Mouse (Mus musculus) ES-E14 (cell line): ENCODE results near the gene Mff.

Experiments
- HCFC1 ChIP-seq: IDR thresholded peaks from 2 replicates; pipeline ENCODE4 v1.6.1; 2012; ENCODE audit warnings: low read length, inconsistent platforms, borderline replicate concordance; ENCODE audit not compliant: insufficient read depth
- MAFK ChIP-seq: IDR thresholded peaks from 2 replicates; pipeline ENCODE4 v1.6.1; 2014; ENCODE audit warnings: mild to moderate bottlenecking, low read depth, low read length, inconsistent platforms; ENCODE audit not compliant: insufficient read depth
- ZC3H11A ChIP-seq: IDR thresholded peaks from 2 replicates; pipeline ENCODE4 v1.6.1; 2012; ENCODE audit warnings: low read depth, mild to moderate bottlenecking, inconsistent platforms, low read length, borderline replicate concordance
- ZNF384 ChIP-seq: IDR thresholded peaks from 2 replicates; pipeline ENCODE4 v1.6.1; 2012; ENCODE audit warnings: low read depth, low read length, inconsistent platforms

DNA sequence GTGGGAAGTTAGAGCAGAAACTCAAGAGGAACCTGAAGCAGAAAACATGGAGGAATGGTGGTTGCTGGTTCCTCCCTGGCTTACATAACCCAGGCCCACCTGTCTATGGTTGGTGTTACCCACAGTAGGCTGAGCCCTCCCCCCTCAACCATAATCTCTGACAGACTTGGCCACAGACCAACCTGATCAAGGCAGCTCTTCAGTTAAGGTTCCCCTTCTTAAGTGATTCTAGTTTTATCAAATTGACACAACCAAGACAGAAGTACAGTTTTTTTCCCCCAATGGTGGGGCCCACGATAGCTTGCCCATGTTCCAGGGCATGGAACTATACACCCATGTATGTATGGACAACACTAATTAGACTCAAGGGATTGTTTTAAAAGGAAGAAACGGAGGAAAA is 37.8 kb upstream of the Mff start:
- TF ChIP-seq ZC3H11A: no peak
- TF ChIP-seq HCFC1: no peak
- TF ChIP-seq MAFK: no peak
- TF ChIP-seq ZNF384: no peak
